10 mouse cellular contexts compared by ENCODE assay signal in the genomic region with DNA sequence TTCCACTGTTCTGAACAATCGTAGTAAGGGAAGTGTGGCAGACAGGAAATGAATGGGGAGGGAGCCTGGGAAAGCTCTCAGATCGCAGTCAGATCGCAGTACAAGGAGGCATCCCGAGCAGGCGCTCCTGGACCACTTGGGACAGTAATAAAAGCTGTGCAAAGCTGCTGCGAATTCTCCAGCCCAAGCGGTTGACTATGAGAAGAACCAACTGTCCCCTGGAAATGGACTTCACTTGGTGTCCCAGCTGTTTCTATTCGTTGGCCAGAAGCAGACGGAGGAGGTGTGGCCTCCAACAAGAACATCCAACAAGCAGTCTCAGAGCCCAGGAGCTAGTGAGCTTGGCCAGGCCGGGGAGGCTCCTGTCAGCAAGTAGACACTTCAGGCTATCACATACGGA. TPM values are rescaled to one million over a fixed set of nuclear protein-coding genes. Genes with fewer than 3 reads are reported as not detected.
DNase-seq lines count a peak whose midpoint lies in the region; ATAC-seq and TF ChIP-seq lines count a peak whose summit lies in the region.
"Had no signal": no experiment of that assay in that cellular context is flagged by ENCODE, and none has a peak within 500 bp of the region (broad histone marks: within the 10 kb centered on the region; RNA-seq: fewer than 3 reads in every experiment).

No protein-coding gene starts in this region.

- H3K36me3 ChIP-seq in ES-Bruce4 (ENCODE audit: control insufficient read depth, insufficient read depth, low read length, poor library complexity, severe bottlenecking) = no peaks in the 10 kb centered on the region
- no peaks in the 10 kb centered on the region for H3K36me3 ChIP-seq in intestine, embryonic 16.5 days (ENCODE audit: control insufficient read depth, insufficient read depth, low read length)
- H3K36me3 ChIP-seq in liver, embryonic 15.5 days (replicated peaks) = no peaks in the 10 kb centered on the region

- H3K4me1 ChIP-seq in ES-Bruce4 (ENCODE audit: control insufficient read depth, insufficient read depth, low read length) = peaks cover 10% of the 10 kb centered on the region
- peaks cover 6% of the 10 kb centered on the region for H3K4me1 ChIP-seq in intestine, embryonic 16.5 days (ENCODE audit: control insufficient read depth, insufficient read depth, low read length)
- H3K4me1 ChIP-seq in liver, embryonic 15.5 days (replicated peaks) = peaks cover 36% of the 10 kb centered on the region

- no peak for TF ChIP-seq EP300 in ES-Bruce4 (IDR thresholded peaks at IDR 0.05; ENCODE audit: insufficient read depth, low read depth, low read length)

- H3K27me3 ChIP-seq in ES-Bruce4 (ENCODE audit: control insufficient read depth, insufficient read depth, low read length, poor library complexity, severe bottlenecking) = no peaks in the 10 kb centered on the region
- H3K27me3 ChIP-seq in intestine, embryonic 16.5 days (replicated peaks; ENCODE audit: control insufficient read depth, insufficient read depth, low read length) = 0 out of 2 replicates have a peak, but pooled peaks cover 11% of the 10 kb centered on the region
- peaks cover 22% of the 10 kb centered on the region for H3K27me3 ChIP-seq in liver, embryonic 15.5 days
- H3K27me3 ChIP-seq: forebrain, embryonic 13.5 days had no signal

- H3K27ac ChIP-seq in ES-Bruce4 (ENCODE audit: insufficient read depth, low read length) = peak overlapping the region; percentile 34; the same call in 1 of the 2 replicates
- no peak overlapping the region; the same call in 1 of the 2 replicates for H3K27ac ChIP-seq in intestine, embryonic 16.5 days (ENCODE audit: low read length)
- H3K27ac ChIP-seq in liver, embryonic 15.5 days (replicated peaks) = no peak overlapping the region
- H3K27ac ChIP-seq in layer of hippocampus, adult 2 months = no peak overlapping the region
- H3K27ac ChIP-seq: forebrain, embryonic 13.5 days had no signal

- H3K4me2 ChIP-seq in intestine, embryonic 16.5 days (ENCODE audit: low read depth, low read length) = no peak overlapping the region
- H3K4me2 ChIP-seq in liver, embryonic 15.5 days = peak overlapping the region; percentile 30
- H3K4me2 ChIP-seq: forebrain, embryonic 13.5 days; midbrain, embryonic 11.5 days had no signal

- TF ChIP-seq POLR2A in ES-Bruce4 (IDR thresholded peaks at IDR 0.05; ENCODE audit: insufficient read depth, low read length) = no peak

- peak; percentile 66 for ATAC-seq in intestine, embryonic 16.5 days
- ATAC-seq in liver, embryonic 15.5 days (ENCODE audit: insufficient read depth) = no peak
- ATAC-seq: forebrain, embryonic 13.5 days had no signal

- peak; percentile 98 for DNase-seq in heart, adult 11 months
- DNase-seq in right cerebral cortex, postnatal 10 days (ENCODE audit: low spot score in 2 of 2) = no peak
- no peak for DNase-seq in layer of hippocampus, adult 11-12 months (ENCODE audit: low spot score)
- no peak for DNase-seq in retina, postnatal 1 day
- no peak for DNase-seq in layer of hippocampus, adult 2 months (ENCODE audit: low spot score in 2 of 2)

- no peak overlapping the region for H3K9ac ChIP-seq in ES-Bruce4 (ENCODE audit: low read depth, poor library complexity, severe bottlenecking)
- H3K9ac ChIP-seq in intestine, embryonic 16.5 days (ENCODE audit: low read depth, low read length) = no peak overlapping the region
- H3K9ac ChIP-seq in liver, embryonic 15.5 days = no peak overlapping the region
- H3K9ac ChIP-seq: forebrain, embryonic 13.5 days had no signal

- TF ChIP-seq CTCF in ES-Bruce4 (IDR thresholded peaks at IDR 0.05; ENCODE audit: low read depth, low read length) = no peak
- TF ChIP-seq CTCF in layer of hippocampus, adult 2 months (conservative IDR thresholded peaks at IDR 0.05) = no peak

- WGBS in intestine, embryonic 16.5 days = 29% methylated on average over 11 of the region's 11 CpGs
- 34% methylated on average over 11 of the region's 11 CpGs for WGBS in liver, embryonic 15.5 days (ENCODE audit: insufficient replicate concordance)

- no peaks in the 10 kb centered on the region for H3K9me3 ChIP-seq in ES-Bruce4 (replicated peaks; ENCODE audit: control insufficient read depth, insufficient read depth, low read length, poor library complexity, severe bottlenecking)
- no peaks in the 10 kb centered on the region for H3K9me3 ChIP-seq in intestine, embryonic 16.5 days (ENCODE audit: control insufficient read depth, low read length)
- H3K9me3 ChIP-seq in liver, embryonic 15.5 days (replicated peaks) = no peaks in the 10 kb centered on the region
- H3K9me3 ChIP-seq: forebrain, embryonic 13.5 days had no signal

- H3K4me3 ChIP-seq in ES-Bruce4 (ENCODE audit: low read depth, low read length) = no peak overlapping the region
- H3K4me3 ChIP-seq in intestine, embryonic 16.5 days (ENCODE audit: low read length) = no peak overlapping the region
- H3K4me3 ChIP-seq in liver, embryonic 15.5 days (replicated peaks) = no peak overlapping the region
- H3K4me3 ChIP-seq in layer of hippocampus, adult 2 months = no peak overlapping the region
- H3K4me3 ChIP-seq: forebrain, embryonic 13.5 days had no signal

RNA-seq across cellular contexts. Expression of gene Uck2, which starts 7.3 kb away (rescaled TPM):
- 255 and 287 TPM in 2 replicates for polyA plus RNA-seq in ES-Bruce4 (2011; ENCODE audit: insufficient read depth, insufficient read length, low read depth, missing spikeins)
- polyA plus RNA-seq in intestine, embryonic 16.5 days (2015; fragmentation: Nextera tagmentation; extraction: Ambion mirVana) = 30.8 and 36.8 TPM in 2 replicates
- 30.9 and 36.0 TPM in 2 replicates for polyA plus RNA-seq in liver, embryonic 15.5 days (2015; fragmentation: Nextera tagmentation; extraction: Ambion mirVana)
- 10 to 100 TPM; 36.5 to 36.7 TPM for total RNA-seq in layer of hippocampus, adult 2 months (2021)

RNA-seq across cellular contexts. Expression of gene Tmco1, which starts 15.7 kb away (rescaled TPM):
- 43.7 and 46.1 TPM in 2 replicates for polyA plus RNA-seq in ES-Bruce4 (2011; ENCODE audit: insufficient read depth, insufficient read length, low read depth, missing spikeins)
- polyA plus RNA-seq in intestine, embryonic 16.5 days (2015; fragmentation: Nextera tagmentation; extraction: Ambion mirVana) = 132 and 133 TPM in 2 replicates
- polyA plus RNA-seq in liver, embryonic 15.5 days (2015; fragmentation: Nextera tagmentation; extraction: Ambion mirVana) = 55.0 and 55.3 TPM in 2 replicates
- 10 to 100 TPM; 49.6 to 50.4 TPM for total RNA-seq in layer of hippocampus, adult 2 months (2021)

RNA-seq across cellular contexts. Expression of gene Aldh9a1, which starts 57.3 kb away (rescaled TPM):
- 73.4 and 74.4 TPM in 2 replicates for polyA plus RNA-seq in ES-Bruce4 (2011; ENCODE audit: insufficient read depth, insufficient read length, low read depth, missing spikeins)
- polyA plus RNA-seq in intestine, embryonic 16.5 days (2015; fragmentation: Nextera tagmentation; extraction: Ambion mirVana) = 204 and 245 TPM in 2 replicates
- 72.7 and 75.1 TPM in 2 replicates for polyA plus RNA-seq in liver, embryonic 15.5 days (2015; fragmentation: Nextera tagmentation; extraction: Ambion mirVana)
- total RNA-seq in layer of hippocampus, adult 2 months (2021) = 10 to 100 TPM; 22.5 to 25.8 TPM
